Mouse (Mus musculus) fat pad, adult 2 months (tissue): ENCODE data around the gene Olfr1394.
"Not testable (repeated sequence)": the region's sequence is repeated elsewhere in the genome, so short reads cannot be mapped to it uniquely, and the experiment has no call there.

ENCODE experiments used
- DNase-seq: peaks from one replicate; pipeline ENCODE4 v3.0.0-alpha.2; 2011; ENCODE audit warnings: low read depth, low spot score; ENCODE audit errors: extremely low read depth

Olfr1394 gene

GRCm38 (mm10) chr11:49187701-49188100 lies 33.5 kb downstream of the Olfr1394 start:
- no peak for DNase-seq

GRCm38 (mm10) chr11:49189737-49190136 lies 35.6 kb downstream of the Olfr1394 start:
- no peak for DNase-seq

- no peak for DNase-seq
These were observed 36.9 kb downstream of the Olfr1394 start for GRCm38 (mm10) chr11:49191083-49191482.

GRCm38 (mm10) chr11:49194771-49195170 lies 40.6 kb downstream of the Olfr1394 start:
- not testable (repeated sequence) for DNase-seq

GRCm38 (mm10) chr11:49195819-49196322 lies 41.7 kb downstream of the Olfr1394 start:
- no peak for DNase-seq

- no peak for DNase-seq
These were observed 46.5 kb downstream of the Olfr1394 start for GRCm38 (mm10) chr11:49200666-49201065.

- no peak for DNase-seq
These were observed 47.0 kb downstream of the Olfr1394 start for GRCm38 (mm10) chr11:49201142-49201541.

- no peak for DNase-seq
These were observed 47.9 kb downstream of the Olfr1394 start for GRCm38 (mm10) chr11:49202071-49202470.

- no peak for DNase-seq
These were observed 48.4 kb downstream of the Olfr1394 start for GRCm38 (mm10) chr11:49202523-49203061.

- no peak for DNase-seq
These were observed 49.1 kb downstream of the Olfr1394 start, which contains the start of gene Zfp62 for GRCm38 (mm10) chr11:49203129-49203768. Gene Zfp62, plus strand, starts transcription at chr11:49203292.

- DNase-seq, result no peak
These were observed 49.8 kb downstream of the Olfr1394 start for GRCm38 (mm10) chr11:49203771-49204497.

GRCm38 (mm10) chr11:49205080-49205590 lies 51.0 kb downstream of the Olfr1394 start:
- no peak for DNase-seq

GRCm38 (mm10) chr11:49207495-49207894 lies 53.3 kb downstream of the Olfr1394 start:
- no peak for DNase-seq
